Mouse (Mus musculus): ENCODE data around the gene Olfr1377. TPM values are rescaled to one million over a fixed set of nuclear protein-coding genes. Genes with fewer than 3 reads are reported as not detected.

Gene Olfr1377
- total and polyA plus RNA-seq, 3 experiments = not detected

- TF ChIP-seq CHD1 (IDR thresholded peaks at IDR 0.05; ENCODE audit: low read depth, low read length) (no peak), HCFC1 (IDR thresholded peaks at IDR 0.05; ENCODE audit: low read depth, low read length) (no peak), ZNF384 (IDR thresholded peaks at IDR 0.05; ENCODE audit: low read depth, low read length) (no peak), JUND (IDR thresholded peaks at IDR 0.05; ENCODE audit: low read depth, low read length) (no peak), ETS1 (IDR thresholded peaks at IDR 0.05; ENCODE audit: low read depth, low read length) (no peak), TCF12 (IDR thresholded peaks at IDR 0.05; ENCODE audit: low read depth, low read length) (no peak), MAZ (IDR thresholded peaks at IDR 0.05; ENCODE audit: low read depth, low read length) (no peak), UBTF (IDR thresholded peaks at IDR 0.05; ENCODE audit: borderline replicate concordance, insufficient read depth, low read depth, low read length) (no peak), ZMIZ1 (IDR thresholded peaks at IDR 0.05; ENCODE audit: low read depth, low read length) (no peak), POLR2AphosphoS5 (IDR thresholded peaks at IDR 0.05; ENCODE audit: borderline replicate concordance, low read depth, low read length) (no peak)
Observed at GRCm38 (mm10) chr11:50939621-50940366, 42.0 kb upstream of the Olfr1377 start (continued).

DNA sequence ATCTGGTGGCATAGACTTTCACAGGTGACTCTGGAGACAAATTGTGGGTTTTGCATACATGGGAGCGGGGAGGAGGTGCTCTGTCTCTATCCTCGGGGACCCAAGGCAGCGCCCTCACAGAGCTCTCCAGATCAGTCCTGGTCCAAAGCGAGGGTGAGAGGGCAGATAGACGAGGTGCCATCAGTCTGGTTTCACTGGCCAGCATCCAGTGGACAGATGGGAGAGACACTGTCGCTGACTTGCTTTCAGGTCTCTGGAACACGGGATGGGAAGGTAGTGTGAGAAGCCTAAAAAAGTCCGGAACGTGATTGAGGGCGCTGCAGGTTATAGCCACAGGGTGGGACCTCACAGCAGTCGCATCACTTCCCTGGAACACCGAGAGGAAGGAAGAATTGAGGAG lies 39.4 kb upstream of the Olfr1377 start:
- no peak for DNase-seq (ENCODE audit: low read depth, low spot score)
- H3K79me2 ChIP-seq (ENCODE audit: control insufficient read depth, insufficient read depth, low read length, poor library complexity) = no peaks in the 10 kb centered on the region
- H3K9me3 ChIP-seq (replicated peaks; ENCODE audit: insufficient read depth, low read length) = no peaks in the 10 kb centered on the region
- H3K9ac ChIP-seq (ENCODE audit: control insufficient read depth, low read depth, low read length, poor library complexity, severe bottlenecking) = no peak overlapping the region
- no peaks in the 10 kb centered on the region for H3K36me3 ChIP-seq (ENCODE audit: control insufficient read depth in 1 of 2, insufficient read depth in 2 of 2, low read length in 2 of 2)
- no peak overlapping the region for H3K4me3 ChIP-seq (ENCODE audit: control insufficient read depth in 1 of 2, insufficient read depth in 1 of 2, low read depth in 2 of 2, low read length in 2 of 2)
- no peak overlapping the region for H3K27ac ChIP-seq (ENCODE audit: control insufficient read depth, low read depth, low read length)
- TF ChIP-seq CHD2 (IDR thresholded peaks at IDR 0.05; ENCODE audit: low read length) = no peak
- no peak for TF ChIP-seq USF2 (IDR thresholded peaks at IDR 0.05; ENCODE audit: borderline replicate concordance in 1 of 2, insufficient read depth in 1 of 2, low read depth in 1 of 2, low read length in 2 of 2)
- TF ChIP-seq POLR2AphosphoS5 (IDR thresholded peaks at IDR 0.05; ENCODE audit: borderline replicate concordance, low read depth, low read length) = no peak
- TF ChIP-seq GABPA (IDR thresholded peaks at IDR 0.05; ENCODE audit: low read depth, low read length) = no peak
- no peak for TF ChIP-seq HCFC1 (IDR thresholded peaks at IDR 0.05; ENCODE audit: low read depth, low read length)
- no peak for TF ChIP-seq RCOR1 (IDR thresholded peaks at IDR 0.05; ENCODE audit: low read depth, low read length)
- no peak for TF ChIP-seq MAZ (IDR thresholded peaks at IDR 0.05; ENCODE audit: low read depth, low read length)
- TF ChIP-seq ELF1 (IDR thresholded peaks at IDR 0.05; ENCODE audit: low read depth, low read length) = no peak
- no peak for TF ChIP-seq UBTF (IDR thresholded peaks at IDR 0.05; ENCODE audit: borderline replicate concordance, insufficient read depth, low read depth, low read length)
- no peak for TF ChIP-seq ZKSCAN1 (IDR thresholded peaks at IDR 0.05; ENCODE audit: low read depth, low read length)
- no peak for TF ChIP-seq SMC3 (IDR thresholded peaks at IDR 0.05; ENCODE audit: low read depth, low read length)
- TF ChIP-seq MYB (IDR thresholded peaks at IDR 0.05; ENCODE audit: low read depth, low read length) = no peak
- no peak for TF ChIP-seq MAFK (IDR thresholded peaks at IDR 0.05; ENCODE audit: borderline replicate concordance, low read depth, low read length)
- TF ChIP-seq CHD1 (IDR thresholded peaks at IDR 0.05; ENCODE audit: low read depth, low read length) = no peak
- TF ChIP-seq NELFE (IDR thresholded peaks at IDR 0.05; ENCODE audit: low read depth, low read length) = no peak
- no peak for TF ChIP-seq NRF1 (IDR thresholded peaks at IDR 0.05; ENCODE audit: insufficient read depth, low read depth, low read length, poor library complexity, severe bottlenecking)
- no peak for TF ChIP-seq MXI1 (IDR thresholded peaks at IDR 0.05; ENCODE audit: low read depth, low read length)
- no peak for TF ChIP-seq TBP (IDR thresholded peaks at IDR 0.05; ENCODE audit: low read depth, low read length)
- TF ChIP-seq E2F4 (IDR thresholded peaks at IDR 0.05; ENCODE audit: borderline replicate concordance, low read depth, low read length) = no peak
- H3K4me1 ChIP-seq (ENCODE audit: control insufficient read depth in 1 of 2, insufficient read depth in 2 of 2, low read length in 2 of 2) = no peaks in the 10 kb centered on the region
- no peaks in the 10 kb centered on the region for H3K27me3 ChIP-seq (ENCODE audit: control insufficient read depth in 1 of 2, insufficient read depth in 2 of 2, low read length in 2 of 2)

Measured in MEL (cell line).